Mouse (Mus musculus) E14TG2a.4 (cell line): ENCODE results near the gene Tle6.

Experiments
- CTCF ChIP-seq: conservative IDR thresholded peaks from 2 replicates; pipeline ENCODE4 v1.5.1; 2014; ENCODE audit warnings: low read length
- POU5F1 ChIP-seq: IDR thresholded peaks from 2 replicates; pipeline ENCODE4 v1.6.1; 2014; ENCODE audit warnings: low read length, borderline replicate concordance

DNA sequence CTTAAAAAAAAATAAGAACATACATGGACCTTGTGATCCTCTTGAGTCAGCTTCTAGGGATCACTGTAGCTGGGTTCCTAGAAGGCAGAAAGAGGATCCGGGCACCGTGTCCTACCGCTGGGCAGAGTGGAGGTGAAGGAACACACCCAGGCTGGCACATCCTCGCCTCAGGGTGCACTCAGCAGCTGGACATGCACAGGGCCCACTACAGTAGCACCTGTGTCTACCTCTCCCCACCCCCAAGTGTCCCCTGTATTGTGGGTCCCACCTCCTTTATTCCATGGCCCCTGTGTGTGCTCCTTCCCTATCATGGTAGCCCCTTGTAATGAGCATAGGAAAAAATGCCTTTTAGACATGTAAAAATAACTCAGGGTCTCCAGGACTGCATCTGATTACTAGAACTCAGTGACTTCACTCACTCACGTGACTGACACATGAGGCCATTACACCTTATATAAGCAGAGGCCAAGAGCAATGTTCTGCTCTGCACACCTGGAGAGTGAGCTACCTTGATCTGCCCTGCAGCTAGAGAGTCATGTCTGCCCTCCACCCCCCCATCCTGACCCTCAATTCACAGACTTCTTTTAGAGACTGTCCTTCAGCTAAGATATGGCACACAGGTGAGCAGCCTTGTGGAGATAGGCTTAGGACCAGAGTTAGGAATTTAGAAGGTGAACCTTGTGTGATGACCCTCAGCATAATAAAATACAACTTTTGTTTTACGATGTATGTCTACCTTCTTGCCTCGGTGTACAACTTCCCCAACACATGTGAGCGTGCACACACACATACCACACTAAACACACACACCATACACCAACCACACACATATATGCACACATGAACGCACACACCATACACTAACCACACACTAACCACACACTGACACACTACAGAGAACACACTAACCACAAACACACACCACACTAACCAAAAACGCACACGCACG, 3.4 kb upstream of the Tle6 start:
- TF ChIP-seq CTCF = no peak
- TF ChIP-seq POU5F1 = no peak
